Mouse (Mus musculus): ENCODE results near the gene Ntn5.

DNA sequence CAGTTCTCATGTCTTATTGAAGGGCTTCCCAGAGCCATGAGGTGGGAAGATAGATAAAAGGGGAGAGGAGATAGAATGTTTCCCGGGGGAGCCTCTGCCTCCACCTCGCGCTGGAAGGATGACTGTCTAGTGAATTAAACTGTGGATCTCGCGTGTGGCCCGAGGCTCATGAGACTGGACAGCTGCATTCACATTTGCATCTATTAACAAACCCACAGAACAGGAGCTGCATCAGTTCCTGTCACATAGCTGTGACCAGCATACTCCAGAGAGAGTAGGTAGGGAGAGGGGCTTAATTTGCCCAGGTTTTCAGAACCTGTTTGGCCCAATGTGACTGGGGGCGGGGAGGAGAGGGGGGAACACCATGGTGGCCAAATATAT is 38.2 kb upstream of the Ntn5 start:
- TF ChIP-seq POLR2A (IDR thresholded peaks at IDR 0.05; ENCODE audit: low read depth, low read length) (no peak), CTCF (IDR thresholded peaks at IDR 0.05; ENCODE audit: extremely low read depth, insufficient read length, insufficient replicate concordance, low read depth, low read length) (no peak)

All from small intestine, adult 2 months (tissue).